Mouse (Mus musculus) limb, embryonic 15.5 days (tissue): ENCODE results near the gene Trim80. TPM values are rescaled to one million over a fixed set of nuclear protein-coding genes. Genes with fewer than 3 reads are reported as not detected.
"Not testable (repeated sequence)": the region's sequence is repeated elsewhere in the genome, so short reads cannot be mapped to it uniquely, and the experiment has no call there.

Experiments
- ATAC-seq: fragments of 200-750 bp; cut with Nextera tagmentation; 2 replicates; pipeline ENCODE4 v1.8.0; 2017; ENCODE audit warnings: low read depth, moderate TSS enrichment; ENCODE audit not compliant: insufficient number of reproducible peaks, low FRiP score, low TSS enrichment
- H3K27ac ChIP-seq: fragments of 300-500 bp; sonication (generic); 2 replicates; pipeline ENCODE4 v1.5.1; 2015; ENCODE audit warnings: moderate library complexity, mild to moderate bottlenecking, inconsistent platforms
- H3K27me3 ChIP-seq: fragments of 300-500 bp; sonication (generic); 2 replicates; pipeline ENCODE4 v1.6.1; 2015; ENCODE audit warnings: inconsistent platforms
- H3K36me3 ChIP-seq: fragments of 300-500 bp; sonication (generic); 2 replicates; pipeline ENCODE4 v1.6.1; 2015; ENCODE audit warnings: inconsistent platforms
- H3K4me1 ChIP-seq: fragments of 300-500 bp; sonication (generic); 2 replicates; pipeline ENCODE4 v1.6.1; 2015; ENCODE audit warnings: inconsistent platforms
- H3K4me2 ChIP-seq: fragments of 300-500 bp; sonication (generic); 2 replicates; pipeline ENCODE4 v1.6.1; 2015; ENCODE audit warnings: mild to moderate bottlenecking, inconsistent platforms
- H3K4me3 ChIP-seq: fragments of 300-500 bp; sonication (generic); 2 replicates; pipeline ENCODE4 v1.5.1; 2015; ENCODE audit warnings: mild to moderate bottlenecking, inconsistent platforms
- H3K9ac ChIP-seq: fragments of 300-500 bp; sonication (generic); 2 replicates; pipeline ENCODE4 v1.6.1; 2015; ENCODE audit warnings: inconsistent platforms
- H3K9me3 ChIP-seq: fragments of 300-500 bp; sonication (generic); 2 replicates; pipeline ENCODE4 v1.6.1; 2016; ENCODE audit warnings: inconsistent platforms
- WGBS: fragments of 180-500 bp; shearing (Covaris S2); methylation state at CpG from one replicate; pipeline ENCODE4 v1.1.7; 2015; 5-methylcytosine and 5-hydroxymethylcytosine counted together
- polyA plus RNA-seq: library from polyadenylated mRNA; unstranded; fragments of >200 nt; fragmentation: Nextera tagmentation; extraction: Ambion mirVana; gene quantifications from 2 replicates; pipeline ENCODE4 v1.2.1, GENCODE M21; 2015

The Trim80 gene
- polyA plus RNA-seq, 1 experiment from 2014 or later, result not detected

- 69% methylated on average over 4 of the region's 4 CpGs for WGBS
- Histone ChIP-seq H3K36me3 (no peaks in the 10 kb centered on the region), H3K27me3 (no peaks in the 10 kb centered on the region), H3K4me2 (no peak overlapping the region), H3K9ac (no peak overlapping the region), H3K9me3 (no peaks in the 10 kb centered on the region), H3K27ac (no peak overlapping the region), H3K4me3 (no peak overlapping the region), H3K4me1 (peaks cover 5% of the 10 kb centered on the region; the same call in 1 of the 2 replicates)
- no peak for ATAC-seq
Measured at GRCm38 (mm10) chr11:115453306-115453705, 13.0 kb downstream of the Trim80 start.

GRCm38 (mm10) chr11:115454822-115455221 lies 14.5 kb downstream of the Trim80 start:
- not testable (repeated sequence) for H3K9me3 ChIP-seq, H3K27ac ChIP-seq, H3K4me1 ChIP-seq, H3K4me2 ChIP-seq, H3K36me3 ChIP-seq, H3K4me3 ChIP-seq, H3K27me3 ChIP-seq, ATAC-seq, H3K9ac ChIP-seq
- WGBS, result 87% methylated on average over 6 of the region's 6 CpGs

- no peak overlapping the region for H3K27ac ChIP-seq
- no peak overlapping the region for H3K4me2 ChIP-seq
- 84% methylated on average over 15 of the region's 15 CpGs for WGBS
- no peak overlapping the region for H3K9ac ChIP-seq
- H3K4me1 ChIP-seq, result peaks cover 5% of the 10 kb centered on the region; the same call in 1 of the 2 replicates
- H3K36me3 ChIP-seq, result no peaks in the 10 kb centered on the region
- H3K4me3 ChIP-seq, result no peak overlapping the region
- ATAC-seq, result no peak
- H3K9me3 ChIP-seq, result no peaks in the 10 kb centered on the region
- no peaks in the 10 kb centered on the region for H3K27me3 ChIP-seq
Measured at GRCm38 (mm10) chr11:115455619-115456018, 15.3 kb downstream of the Trim80 start.

- no peak overlapping the region for H3K4me3 ChIP-seq
- no peaks in the 10 kb centered on the region for H3K9me3 ChIP-seq
Measured at GRCm38 (mm10) chr11:115456182-115456581, 15.8 kb downstream of the Trim80 start.

GRCm38 (mm10) chr11:115457405-115457804 lies 17.1 kb downstream of the Trim80 start:
- no peak for ATAC-seq
- WGBS, result 29% methylated on average over 6 of the region's 6 CpGs
- Histone ChIP-seq H3K4me2 (no peak overlapping the region), H3K4me1 (peaks cover 5% of the 10 kb centered on the region; the same call in 1 of the 2 replicates), H3K27me3 (no peaks in the 10 kb centered on the region), H3K36me3 (no peaks in the 10 kb centered on the region), H3K27ac (no peak overlapping the region), H3K9ac (no peak overlapping the region), H3K9me3 (no peaks in the 10 kb centered on the region), H3K4me3 (no peak overlapping the region)

More at GRCm38 (mm10) chr11:115456182-115456581, 15.8 kb downstream of the Trim80 start:
- Histone ChIP-seq H3K9ac (no peak overlapping the region), H3K4me2 (no peak overlapping the region), H3K36me3 (no peaks in the 10 kb centered on the region), H3K4me1 (peaks cover 5% of the 10 kb centered on the region; the same call in 1 of the 2 replicates), H3K27ac (no peak overlapping the region), H3K27me3 (no peaks in the 10 kb centered on the region)
- ATAC-seq, result no peak
- 83% methylated on average over 5 of the region's 5 CpGs for WGBS

GRCm38 (mm10) chr11:115460976-115461375 lies 20.6 kb downstream of the Trim80 start:
- no peak for ATAC-seq
- H3K4me1 ChIP-seq, result peaks cover 5% of the 10 kb centered on the region; the same call in 1 of the 2 replicates
- H3K27me3 ChIP-seq, result no peaks in the 10 kb centered on the region
- no peak overlapping the region for H3K4me2 ChIP-seq
- no peak overlapping the region for H3K9ac ChIP-seq
- 21% methylated on average over 8 of the region's 8 CpGs for WGBS
- H3K4me3 ChIP-seq, result no peak overlapping the region
- H3K36me3 ChIP-seq, result no peaks in the 10 kb centered on the region
- no peaks in the 10 kb centered on the region for H3K9me3 ChIP-seq
- no peak overlapping the region for H3K27ac ChIP-seq

GRCm38 (mm10) chr11:115461846-115462242 lies 21.5 kb downstream of the Trim80 start:
- H3K4me2 ChIP-seq, result no peak overlapping the region
- 66% methylated on average over 5 of the region's 5 CpGs for WGBS
- no peaks in the 10 kb centered on the region for H3K9me3 ChIP-seq
- no peak overlapping the region for H3K27ac ChIP-seq
- no peaks in the 10 kb centered on the region for H3K27me3 ChIP-seq
- no peak overlapping the region for H3K9ac ChIP-seq
- H3K36me3 ChIP-seq, result no peaks in the 10 kb centered on the region
- no peak overlapping the region for H3K4me3 ChIP-seq
- H3K4me1 ChIP-seq, result peaks cover 5% of the 10 kb centered on the region; the same call in 1 of the 2 replicates
- ATAC-seq, result no peak

GRCm38 (mm10) chr11:115462243-115462891 lies 22.0 kb downstream of the Trim80 start, which contains the start of gene Slc16a5:
Gene Slc16a5, plus strand, starts transcription at chr11:115462474.
- Histone ChIP-seq H3K9me3 (no peaks in the 10 kb centered on the region), H3K27me3 (no peaks in the 10 kb centered on the region), H3K4me1 (peaks cover 7% of the 10 kb centered on the region; the same call in 1 of the 2 replicates), H3K9ac (no peak within 1 kb of the TSS), H3K27ac (no peak within 1 kb of the TSS), H3K36me3 (no peaks in the 10 kb centered on the region), H3K4me3 (no peak within 1 kb of the TSS), H3K4me2 (no peak within 1 kb of the TSS)
- 0 out of 2 replicates have a peak, but pooled peaks have one; percentile 16 for ATAC-seq
- WGBS, result 65% methylated on average over 16 of the region's 16 CpGs

GRCm38 (mm10) chr11:115463397-115463796 lies 23.1 kb downstream of the Trim80 start:
- Histone ChIP-seq H3K4me1 (0 out of 2 replicates have a peak, but pooled peaks cover 5% of the 10 kb centered on the region), H3K4me2 (no peak overlapping the region), H3K36me3 (no peaks in the 10 kb centered on the region), H3K4me3 (no peak overlapping the region), H3K27ac (no peak overlapping the region), H3K27me3 (no peaks in the 10 kb centered on the region), H3K9ac (no peak overlapping the region), H3K9me3 (no peaks in the 10 kb centered on the region)
- WGBS, result 53% methylated on average over 11 of the region's 11 CpGs
- no peak for ATAC-seq

GRCm38 (mm10) chr11:115464851-115465250 lies 24.5 kb downstream of the Trim80 start:
- Histone ChIP-seq H3K9ac (no peak overlapping the region), H3K4me2 (no peak overlapping the region), H3K27me3 (no peaks in the 10 kb centered on the region), H3K27ac (no peak overlapping the region), H3K36me3 (no peaks in the 10 kb centered on the region), H3K9me3 (no peaks in the 10 kb centered on the region), H3K4me3 (no peak overlapping the region), H3K4me1 (0 out of 2 replicates have a peak, but pooled peaks cover 5% of the 10 kb centered on the region)
- 87% methylated on average over 8 of the region's 8 CpGs for WGBS
- ATAC-seq, result no peak

GRCm38 (mm10) chr11:115467217-115467618 lies 26.9 kb downstream of the Trim80 start:
- no peaks in the 10 kb centered on the region for H3K27me3 ChIP-seq
- 0 out of 2 replicates have a peak, but pooled peaks cover 5% of the 10 kb centered on the region for H3K4me1 ChIP-seq
- no peaks in the 10 kb centered on the region for H3K36me3 ChIP-seq
- WGBS, result 11% methylated on average over 4 of the region's 4 CpGs
- no peak overlapping the region for H3K4me2 ChIP-seq
- no peak overlapping the region for H3K9ac ChIP-seq
- no peak overlapping the region for H3K27ac ChIP-seq
- no peak for ATAC-seq
- no peaks in the 10 kb centered on the region for H3K9me3 ChIP-seq
- H3K4me3 ChIP-seq, result no peak overlapping the region

GRCm38 (mm10) chr11:115472183-115472582 lies 31.8 kb downstream of the Trim80 start:
- no peak overlapping the region for H3K4me2 ChIP-seq
- H3K27me3 ChIP-seq, result no peaks in the 10 kb centered on the region
- no peak overlapping the region for H3K4me3 ChIP-seq
- H3K36me3 ChIP-seq, result no peaks in the 10 kb centered on the region
- H3K9ac ChIP-seq, result no peak overlapping the region
- H3K4me1 ChIP-seq, result peaks cover 25% of the 10 kb centered on the region
- H3K27ac ChIP-seq, result no peak overlapping the region
- ATAC-seq, result no peak
- H3K9me3 ChIP-seq, result no peaks in the 10 kb centered on the region
- WGBS, result 78% methylated on average over 7 of the region's 7 CpGs
